ENCODE assay signal across 10 mouse cellular contexts in the genomic region with DNA sequence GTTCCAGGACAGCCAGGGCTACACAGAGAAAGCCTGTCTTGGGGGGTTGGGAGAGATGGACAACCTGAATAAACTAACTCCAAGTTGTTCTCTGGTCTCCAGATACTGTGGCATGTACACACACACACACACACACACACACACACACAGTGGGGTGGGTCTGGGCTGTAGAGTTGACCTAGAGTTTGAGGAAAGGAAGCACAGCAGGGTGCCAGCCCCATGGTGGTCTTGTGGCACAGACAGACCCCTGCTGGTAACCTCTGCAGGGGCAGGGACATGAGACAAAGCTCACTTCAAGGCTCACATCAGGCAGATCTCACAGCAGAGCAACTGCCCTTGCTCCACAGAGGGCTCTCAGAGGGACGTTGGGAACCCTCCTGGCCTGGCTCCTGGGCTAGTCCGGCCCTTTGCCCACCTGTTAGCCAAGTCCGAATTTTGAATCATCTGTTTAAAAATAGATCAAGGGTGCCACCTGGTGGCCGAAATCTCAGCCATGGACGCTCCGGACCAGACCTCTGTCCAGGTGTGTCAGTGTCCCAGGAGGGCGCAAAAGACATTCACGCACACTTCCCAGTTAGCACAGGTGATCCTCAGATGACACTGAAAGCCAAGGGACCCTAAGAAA. TPM values are rescaled to one million over a fixed set of nuclear protein-coding genes. Genes with fewer than 3 reads are reported as not detected.
DNase-seq lines count a peak whose midpoint lies in the region; TF ChIP-seq lines count a peak whose summit lies in the region.
"Had no signal": no experiment of that assay in that cellular context is flagged by ENCODE, and none has a peak within 500 bp of the region (broad histone marks: within the 10 kb centered on the region; RNA-seq: fewer than 3 reads in every experiment).

No protein-coding gene starts in this region.

- WGBS in heart, embryonic 10.5 days: 11% methylated on average over 8 of the region's 8 CpGs

- peaks cover 28% of the 10 kb centered on the region for H3K4me1 ChIP-seq in E14TG2a.4 (replicated peaks; ENCODE audit: low read depth, low read length)
- H3K4me1 ChIP-seq in heart, embryonic 10.5 days: peaks cover 6% of the 10 kb centered on the region

- H3K9me3 ChIP-seq in E14TG2a.4 (ENCODE audit: low read length): no peaks in the 10 kb centered on the region
- no peaks in the 10 kb centered on the region for H3K9me3 ChIP-seq in heart, embryonic 10.5 days

- DNase-seq in cerebellum, adult 8-10 months: peak; percentile 27
- DNase-seq in cerebellum, adult 9-11 months: no peak
- DNase-seq in embryo, embryonic 10 days (ENCODE audit: low spot score): peak; percentile 72
- DNase-seq in heart, embryonic 10.5 days (ENCODE audit: low spot score): peak; percentile 80
- peak; percentile 88 to 89 for DNase-seq in kidney, postnatal 4 days
- peak; percentile 74 for DNase-seq in mesoderm, embryonic 11.5 days (ENCODE audit: low read depth, low spot score)
- DNase-seq in spleen, postnatal 36 days (ENCODE audit: low spot score in 2 of 2): peak; percentile 22 to 27

- peaks cover 37% of the 10 kb centered on the region for H3K27me3 ChIP-seq in E14TG2a.4 (ENCODE audit: insufficient read depth, low read length)
- H3K27me3 ChIP-seq in heart, embryonic 10.5 days (ENCODE audit: insufficient read depth, poor library complexity, severe bottlenecking): peaks cover 69% of the 10 kb centered on the region

- H3K27ac ChIP-seq in heart, embryonic 10.5 days: no peak overlapping the region

- TF ChIP-seq CTCF in E14TG2a.4 (conservative IDR thresholded peaks at IDR 0.05; ENCODE audit: low read length): peak; percentile 56

- H3K36me3 ChIP-seq in E14TG2a.4 (ENCODE audit: insufficient read depth, low read length): no peaks in the 10 kb centered on the region
- no peaks in the 10 kb centered on the region for H3K36me3 ChIP-seq in heart, embryonic 10.5 days

- no peak overlapping the region for H3K4me3 ChIP-seq in E14TG2a.4 (replicated peaks; ENCODE audit: low read length)
- H3K4me3 ChIP-seq in heart, embryonic 10.5 days: no peak overlapping the region

RNA-seq across cellular contexts. Expression of a gene that starts 31.1 kb away (rescaled TPM):
- polyA plus RNA-seq in heart, embryonic 10.5 days (2016; fragmentation: Nextera tagmentation; extraction: Ambion mirVana): not detected in 2 replicates
- polyA plus RNA-seq: heart, embryonic 14.5 days; Patski had no signal

RNA-seq across cellular contexts. Expression of a gene that starts 34.8 kb away (rescaled TPM):
- not detected in 2 replicates for polyA plus RNA-seq in heart, embryonic 10.5 days (2016; fragmentation: Nextera tagmentation; extraction: Ambion mirVana)
- polyA plus RNA-seq: heart, embryonic 14.5 days had no signal
